Mouse (Mus musculus) cerebellum, postnatal 25 days (tissue): ENCODE data around the gene Rnf217.

Experiments
- DNase-seq, 2 experiments: peaks; one replicate each; pipeline ENCODE4 v3.0.0; 2021; ENCODE audit warnings: mixed read lengths in 2 of 2

The Rnf217 gene

DNA sequence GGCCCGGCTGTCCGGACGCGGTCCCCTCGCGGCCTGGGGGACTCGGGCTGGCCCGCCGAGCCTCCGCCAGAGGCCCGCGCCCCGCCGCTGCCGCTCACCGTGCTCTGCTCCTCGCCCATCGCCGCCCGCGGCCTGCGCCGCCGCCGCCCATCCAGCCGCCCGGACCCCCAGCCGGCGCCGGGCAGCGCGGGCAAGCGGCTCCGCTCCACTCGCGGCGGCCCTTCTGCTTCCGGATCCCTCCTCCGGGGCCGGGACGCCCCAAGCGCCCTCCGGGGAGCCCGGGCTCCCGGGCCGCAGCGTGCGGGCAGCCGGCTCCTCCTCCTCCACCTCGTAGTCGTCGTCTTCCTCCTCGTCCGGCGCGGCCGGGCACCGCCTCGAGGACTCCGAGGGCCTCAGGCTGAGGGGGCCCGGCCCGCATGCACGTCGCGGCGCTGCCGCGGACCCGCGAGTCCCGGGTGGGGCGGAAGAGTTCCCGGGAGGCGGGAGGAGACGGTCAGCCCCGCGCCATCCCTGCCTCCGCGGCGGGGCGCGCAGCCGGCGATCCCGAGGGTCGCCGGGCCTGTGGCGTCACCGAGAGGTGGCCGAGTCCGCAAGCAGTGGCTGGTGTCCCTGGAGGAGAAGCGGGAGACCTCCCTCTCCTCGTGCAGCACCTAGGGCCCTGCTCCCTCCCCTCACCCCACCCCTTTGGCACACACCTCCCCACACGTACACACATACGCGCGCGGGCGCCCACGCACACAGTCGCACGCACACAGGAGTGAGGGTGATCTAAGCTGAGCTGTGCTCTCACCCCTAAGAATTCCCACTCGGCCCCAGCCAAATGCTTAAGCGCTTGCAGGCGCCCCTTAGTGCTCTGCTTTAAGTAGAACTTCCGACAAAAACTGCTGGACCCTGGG, at the start of gene Rnf217:
Rnf217 (minus strand) TSS at position 119 of the 896 bp plus-strand sequence.
- DNase-seq: peak; percentile 86 to 89

- DNase-seq: no peak
Measured at GRCm38 (mm10) chr10:31647270-31647669, 38.3 kb upstream of the Rnf217 start.

- no peak for DNase-seq
Measured at GRCm38 (mm10) chr10:31646083-31646482, 37.1 kb upstream of the Rnf217 start.

- DNase-seq: no peak
Measured at GRCm38 (mm10) chr10:31635098-31635497, 26.1 kb upstream of the Rnf217 start.

DNA sequence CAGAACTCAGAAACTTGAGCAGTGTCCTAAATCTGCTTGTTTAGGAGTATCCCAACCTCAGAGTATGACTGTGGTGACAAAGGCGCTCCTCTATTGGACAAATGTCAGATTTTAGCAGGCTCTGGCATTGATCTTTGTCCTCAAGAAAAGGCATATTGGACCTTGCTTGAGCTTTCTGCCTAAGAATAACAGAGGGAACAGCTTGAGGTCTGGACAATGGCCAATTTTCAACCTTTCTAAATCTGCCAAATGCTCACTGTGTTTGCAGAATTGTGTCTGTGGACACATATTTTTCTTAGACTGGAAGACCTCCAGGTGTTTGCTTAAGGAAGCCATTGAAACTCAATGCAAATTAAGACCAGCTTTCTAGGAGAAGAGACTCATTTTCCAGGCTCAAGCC, 23.0 kb upstream of the Rnf217 start:
- peak; percentile 40 to 69 for DNase-seq

GRCm38 (mm10) chr10:31615355-31615754, 6.4 kb upstream of the Rnf217 start:
- no peak for DNase-seq

- no peak for DNase-seq
Measured at GRCm38 (mm10) chr10:31614111-31614510, 5.1 kb upstream of the Rnf217 start.

- DNase-seq: peak in 1 of 2 experiments; percentile 59
Measured at GRCm38 (mm10) chr10:31608441-31609065, 431 bp downstream of the Rnf217 start.

GRCm38 (mm10) chr10:31606981-31607867, 1.8 kb downstream of the Rnf217 start:
- DNase-seq: peak; percentile 29 to 50

DNA sequence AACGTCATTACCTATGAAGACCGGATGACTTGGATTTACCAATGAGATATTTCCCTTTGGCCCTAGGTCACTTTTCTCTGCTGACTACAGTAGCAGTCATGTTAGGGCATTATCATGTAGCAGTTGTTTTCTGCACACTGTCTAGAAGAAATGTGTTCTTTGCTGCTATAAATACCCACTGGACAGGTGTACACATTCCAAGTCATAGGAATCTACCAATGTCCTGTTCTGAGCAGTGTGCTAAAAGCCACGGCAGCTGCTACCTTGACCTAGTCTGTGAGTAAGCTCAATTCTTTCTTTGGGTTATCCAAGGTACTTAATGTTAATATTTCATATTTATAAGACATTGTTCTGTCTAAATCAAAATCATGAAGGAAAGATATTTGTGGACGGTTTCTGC, 5.1 kb downstream of the Rnf217 start:
- DNase-seq: no peak

- DNase-seq: no peak
Measured at GRCm38 (mm10) chr10:31600116-31600515, 8.9 kb downstream of the Rnf217 start.

DNA sequence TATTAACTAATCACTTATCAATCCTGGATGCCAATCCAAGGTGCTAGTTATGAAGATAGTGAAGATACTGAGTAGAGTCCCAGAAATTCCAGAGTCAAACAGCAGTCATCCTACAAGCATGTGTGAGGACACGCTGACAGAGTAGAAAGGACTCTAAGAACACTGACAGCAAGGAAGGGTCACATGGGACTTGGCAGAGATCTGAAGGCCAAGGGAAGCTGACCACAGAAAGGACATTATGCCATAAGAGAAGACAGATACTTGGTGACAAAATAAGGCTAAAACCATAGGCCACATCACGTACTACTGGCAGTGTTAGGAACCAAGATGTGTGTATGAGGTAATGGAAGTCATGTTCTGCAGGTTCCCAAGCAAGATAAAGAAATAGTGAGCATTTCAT, 11.1 kb downstream of the Rnf217 start:
- DNase-seq: no peak

DNA sequence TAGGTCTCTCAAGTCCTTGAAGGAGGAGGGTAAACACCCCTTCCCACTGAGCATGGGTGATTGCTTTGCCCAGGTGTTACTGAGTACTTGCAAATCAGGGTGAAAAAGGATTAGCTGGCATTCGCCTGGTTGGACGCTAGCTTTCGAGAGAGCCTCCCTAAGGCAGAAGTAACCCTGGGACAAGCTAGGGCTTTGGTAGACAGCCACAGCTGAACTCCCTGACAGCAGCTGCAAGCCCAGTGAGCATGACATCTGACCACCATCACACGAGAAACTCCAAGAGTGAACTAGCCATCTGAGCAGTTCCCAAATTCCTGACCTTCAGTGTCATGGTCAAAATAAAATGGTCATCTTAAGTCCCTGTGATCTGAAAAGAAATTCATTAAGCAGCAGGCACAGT, 12.2 kb downstream of the Rnf217 start:
- DNase-seq: no peak

DNA sequence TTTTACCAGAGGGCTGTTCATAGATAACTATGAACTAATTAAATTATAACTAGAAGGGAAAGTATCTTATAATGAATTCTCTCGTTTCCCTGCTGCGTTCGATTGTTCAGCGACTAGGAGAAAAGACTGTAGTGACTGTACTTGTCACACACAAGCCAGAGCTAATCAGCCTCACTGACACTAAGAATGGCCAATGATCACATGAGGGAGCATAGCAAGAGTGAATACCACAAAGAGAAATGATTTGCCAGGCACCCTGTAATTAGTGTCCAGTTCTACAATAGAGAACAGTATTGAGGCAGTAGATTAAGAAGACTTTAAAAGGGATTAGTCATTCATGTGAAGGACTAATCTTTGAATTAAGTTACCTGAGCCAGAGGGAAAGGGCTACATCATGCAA, 13.7 kb downstream of the Rnf217 start:
- no peak for DNase-seq

DNA sequence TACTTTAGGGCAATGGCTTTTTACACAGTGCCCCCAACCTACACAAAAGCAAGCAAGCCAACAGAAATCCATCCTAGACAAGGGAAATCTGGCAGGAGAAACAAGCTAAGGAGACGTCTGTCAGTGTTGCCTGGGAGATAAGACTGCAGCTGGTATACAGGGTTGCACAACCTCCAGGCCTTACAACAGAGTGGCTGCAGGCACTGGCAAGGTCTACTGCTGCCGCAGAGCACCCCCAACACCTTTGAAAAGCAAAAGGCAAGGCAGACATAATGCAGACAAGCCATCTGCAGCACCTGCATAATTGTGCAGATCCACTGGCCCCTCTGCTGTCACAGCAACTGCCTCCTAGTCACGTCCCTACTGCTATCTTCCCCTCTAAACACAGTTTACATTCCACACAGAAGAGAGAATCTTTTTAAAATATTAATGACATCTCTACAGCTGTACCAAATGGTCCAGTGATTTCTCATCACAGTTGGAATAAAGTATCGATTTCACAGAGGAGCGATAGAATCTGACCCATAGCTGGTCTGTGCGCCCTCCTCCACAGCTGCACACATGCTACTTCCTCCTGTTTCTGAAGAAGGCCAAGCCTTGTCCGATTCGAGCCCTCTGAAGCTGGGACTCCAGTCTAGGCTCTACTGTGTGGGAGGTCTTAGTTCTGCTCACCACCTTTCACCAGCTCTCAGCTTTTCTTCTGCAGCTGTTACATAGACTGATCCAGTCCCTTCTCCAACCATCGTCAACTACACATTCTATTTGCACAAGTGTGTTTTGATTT, 16.1 kb downstream of the Rnf217 start:
- no peak for DNase-seq

DNA sequence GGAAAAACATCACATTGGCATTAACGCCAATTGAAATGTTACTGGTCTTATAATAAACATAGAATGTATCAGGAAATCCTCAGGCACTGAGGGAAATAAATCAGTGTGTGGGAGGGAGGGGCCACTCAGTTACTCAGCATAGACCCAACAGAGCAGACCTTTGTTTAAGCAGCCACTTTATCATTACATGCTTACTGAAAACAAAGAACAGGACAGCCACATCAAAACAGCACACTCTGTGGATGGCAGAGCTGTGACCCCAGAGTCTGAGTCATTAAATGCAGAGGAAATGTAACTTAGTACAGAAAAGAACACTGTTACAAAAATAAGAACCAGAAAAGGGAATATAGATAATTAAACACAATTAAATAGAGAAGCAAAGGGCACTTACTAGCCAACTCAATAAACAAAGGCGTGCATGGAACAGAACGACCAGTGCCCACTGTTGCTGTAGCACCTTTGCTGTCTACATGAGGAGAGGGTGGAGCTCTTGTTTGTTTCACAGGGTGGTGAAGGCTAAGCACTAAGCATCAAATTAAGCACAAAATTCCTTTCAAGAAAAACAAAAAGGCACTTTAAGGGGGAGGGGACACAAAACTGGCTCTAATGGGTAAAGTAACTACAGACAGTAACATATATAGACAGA, 16.8 kb downstream of the Rnf217 start:
- DNase-seq: no peak

DNA sequence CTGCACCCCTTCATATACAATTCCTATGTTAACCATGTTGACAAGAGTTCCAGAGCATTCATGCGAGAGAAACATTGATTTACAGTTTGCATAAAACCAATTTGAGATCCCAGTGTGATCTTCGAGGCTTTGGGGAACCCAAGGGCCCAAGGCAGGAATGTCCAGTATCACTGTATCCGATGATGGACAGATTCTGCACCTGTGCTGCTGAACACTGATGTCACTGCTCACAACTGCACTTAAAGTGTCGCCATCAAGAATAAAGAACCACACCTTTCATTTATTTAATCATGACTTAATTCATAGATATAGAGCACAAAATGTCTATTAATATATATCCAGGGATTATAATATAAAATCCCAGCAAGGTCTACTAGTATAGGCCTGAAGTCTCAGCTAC, 28.3 kb downstream of the Rnf217 start:
- DNase-seq: no peak

DNA sequence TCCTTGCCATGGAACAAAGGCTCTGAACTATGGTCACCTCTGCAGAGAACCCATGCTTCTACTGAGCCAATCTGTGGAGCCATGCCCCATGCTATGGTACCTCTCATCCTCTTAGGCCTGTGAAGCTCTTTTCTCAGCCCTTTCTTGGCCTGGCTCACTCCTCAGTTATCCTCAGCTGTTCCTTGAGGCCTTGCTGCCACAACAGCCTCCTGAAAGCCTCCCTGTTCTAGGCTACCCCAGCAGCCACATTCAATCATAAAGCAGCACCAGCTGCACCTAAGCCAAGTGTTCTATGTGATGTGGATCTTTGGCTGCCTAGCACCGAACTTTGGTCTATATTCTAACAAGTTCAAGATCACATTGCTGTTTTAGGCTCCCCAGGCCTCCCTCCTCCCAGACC, 28.9 kb downstream of the Rnf217 start:
- no peak for DNase-seq

DNA sequence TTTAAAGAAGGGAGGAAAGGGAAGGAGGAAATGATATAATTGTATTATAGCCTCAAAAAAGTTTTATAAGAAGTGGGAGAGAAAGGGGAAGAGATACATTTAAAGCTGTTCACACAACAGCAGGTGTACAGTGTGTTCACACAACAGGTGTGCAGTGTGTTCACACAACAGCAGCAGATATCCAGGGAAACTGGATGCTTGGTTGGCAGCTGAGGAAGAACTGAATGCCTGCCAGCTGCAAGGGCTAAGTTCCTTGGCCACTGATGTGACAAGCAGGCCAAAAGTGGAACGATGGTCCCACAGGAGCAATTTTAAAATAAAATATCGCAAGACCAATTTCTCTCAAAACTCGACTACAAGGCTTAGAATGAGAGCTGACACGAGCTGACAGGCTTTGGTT, 35.7 kb downstream of the Rnf217 start:
- no peak for DNase-seq

DNA sequence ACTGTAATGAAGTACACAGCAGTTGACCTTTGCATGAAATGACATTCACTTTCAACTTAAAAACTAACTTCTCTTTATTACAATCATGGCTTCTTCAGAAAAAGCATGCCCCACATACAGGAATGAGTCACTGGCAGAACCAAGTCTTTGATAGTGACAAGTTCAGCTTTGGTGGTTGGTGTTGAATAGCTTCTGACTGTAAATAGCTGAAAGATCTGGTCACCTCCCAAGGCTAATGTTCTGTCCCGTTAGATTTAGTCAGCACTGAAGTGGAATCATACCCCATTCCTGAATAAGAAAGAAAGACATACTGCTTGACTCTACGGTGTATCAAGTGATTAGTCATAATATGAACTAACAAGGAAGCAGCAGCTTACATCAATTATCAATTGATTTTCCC, 51.7 kb downstream of the Rnf217 start:
- no peak for DNase-seq

- DNase-seq: no peak
Measured at GRCm38 (mm10) chr10:31555433-31555960, 53.5 kb downstream of the Rnf217 start.

DNA sequence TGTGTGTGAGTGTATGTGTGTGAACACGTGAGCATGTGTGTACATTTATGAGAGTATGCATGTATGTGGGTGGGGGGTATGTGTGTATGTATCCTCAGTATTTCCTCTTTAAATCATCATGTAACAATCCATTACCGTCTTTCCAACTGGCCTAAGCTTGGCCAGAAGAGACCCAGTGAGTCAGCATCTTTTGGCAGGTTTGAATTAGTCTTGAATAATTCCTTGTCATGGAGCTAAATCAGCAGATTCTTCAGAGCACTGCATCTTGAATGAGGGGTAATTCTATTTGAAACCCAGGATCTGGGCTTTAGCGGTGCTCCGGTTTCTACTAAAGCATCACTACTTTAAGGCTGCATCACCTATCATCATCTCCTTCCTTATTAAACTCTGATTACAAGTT, 55.7 kb downstream of the Rnf217 start:
- no peak for DNase-seq
